Mouse (Mus musculus) kidney, embryonic 15.5 days (tissue): ENCODE results near the gene Apoh. TPM values are rescaled to one million over a fixed set of nuclear protein-coding genes. Genes with fewer than 3 reads are reported as not detected.

Experiments
- ATAC-seq: fragments of 200-750 bp; cut with Nextera tagmentation; replicated peaks from 2 replicates; pipeline ENCODE4 v1.8.0; 2017; ENCODE audit warnings: moderate TSS enrichment; ENCODE audit not compliant: low FRiP score
- H3K27ac ChIP-seq: fragments of 300-500 bp; sonication (generic); 2 replicates; pipeline ENCODE4 v1.5.1; 2015; ENCODE audit warnings: mild to moderate bottlenecking, inconsistent platforms
- H3K27me3 ChIP-seq: fragments of 300-500 bp; sonication (generic); 2 replicates; pipeline ENCODE4 v1.6.1; 2015; ENCODE audit warnings: inconsistent platforms
- H3K36me3 ChIP-seq: fragments of 300-500 bp; sonication (generic); 2 replicates; pipeline ENCODE4 v1.6.1; 2015; ENCODE audit warnings: inconsistent platforms
- H3K4me1 ChIP-seq: fragments of 300-500 bp; sonication (generic); 2 replicates; pipeline ENCODE4 v1.6.1; 2015; ENCODE audit warnings: inconsistent platforms
- H3K4me2 ChIP-seq: fragments of 300-500 bp; sonication (generic); 2 replicates; pipeline ENCODE4 v1.6.1; 2015; ENCODE audit warnings: moderate library complexity, mild to moderate bottlenecking, inconsistent platforms
- H3K4me3 ChIP-seq: fragments of 300-500 bp; sonication (generic); replicated peaks from 2 replicates; pipeline ENCODE4 v1.5.1; 2015; ENCODE audit warnings: mild to moderate bottlenecking, inconsistent platforms
- H3K9ac ChIP-seq: fragments of 300-500 bp; sonication (generic); 2 replicates; pipeline ENCODE4 v1.6.1; 2015; ENCODE audit warnings: mild to moderate bottlenecking, inconsistent platforms
- H3K9me3 ChIP-seq: fragments of 300-500 bp; sonication (generic); replicated peaks from 2 replicates; pipeline ENCODE4 v1.6.1; 2016; ENCODE audit warnings: inconsistent platforms
- WGBS: fragments of 180-500 bp; shearing (Covaris S2); methylation state at CpG from one replicate; pipeline ENCODE4 v1.1.7; 2015; ENCODE audit warnings: mixed read lengths; 5-methylcytosine and 5-hydroxymethylcytosine counted together
- polyA plus RNA-seq: library from polyadenylated mRNA; unstranded; fragments of >200 nt; fragmentation: Nextera tagmentation; extraction: Ambion mirVana; gene quantifications from 2 replicates; pipeline ENCODE4 v1.2.1, GENCODE M21; 2015

The Apoh gene
- polyA plus RNA-seq, 1 experiment from 2014 or later: 7.0 TPM

- H3K27me3 ChIP-seq: no peaks in the 10 kb centered on the region
- 79% methylated on average over 7 of the region's 7 CpGs for WGBS
- no peak for ATAC-seq
Measured at GRCm38 (mm10) chr11:108396076-108396829, 53.1 kb downstream of the Apoh start.

GRCm38 (mm10) chr11:108409876-108410644 is 66.9 kb downstream of the Apoh start:
- ATAC-seq: no peak
- Histone ChIP-seq H3K27ac (no peak overlapping the region), H3K36me3 (no peaks in the 10 kb centered on the region), H3K4me2 (no peak overlapping the region), H3K9ac (no peak overlapping the region), H3K27me3 (no peaks in the 10 kb centered on the region), H3K4me3 (no peak overlapping the region), H3K9me3 (no peaks in the 10 kb centered on the region), H3K4me1 (no peaks in the 10 kb centered on the region)
- 79% methylated on average over 8 of the region's 9 CpGs for WGBS

More at GRCm38 (mm10) chr11:108396076-108396829, 53.1 kb downstream of the Apoh start:
- Histone ChIP-seq H3K9me3 (no peaks in the 10 kb centered on the region), H3K4me3 (no peak overlapping the region), H3K27ac (no peak overlapping the region), H3K4me1 (no peaks in the 10 kb centered on the region), H3K36me3 (no peaks in the 10 kb centered on the region), H3K9ac (no peak overlapping the region), H3K4me2 (no peak overlapping the region)

GRCm38 (mm10) chr11:108416360-108416759 is 73.2 kb downstream of the Apoh start:
- no peak for ATAC-seq
- no peak overlapping the region for H3K27ac ChIP-seq
- 88% methylated on average over 1 of the region's 1 CpGs for WGBS
- H3K9ac ChIP-seq: no peak overlapping the region
- no peaks in the 10 kb centered on the region for H3K9me3 ChIP-seq
- H3K4me2 ChIP-seq: no peak overlapping the region
- H3K4me1 ChIP-seq: no peaks in the 10 kb centered on the region
- H3K27me3 ChIP-seq: no peaks in the 10 kb centered on the region
- H3K4me3 ChIP-seq: no peak overlapping the region
- no peaks in the 10 kb centered on the region for H3K36me3 ChIP-seq

GRCm38 (mm10) chr11:108418540-108418939 is 75.4 kb downstream of the Apoh start:
- H3K36me3 ChIP-seq: no peaks in the 10 kb centered on the region
- ATAC-seq: no peak
- WGBS: 50% methylated on average over 1 of the region's 1 CpGs

GRCm38 (mm10) chr11:108419242-108419641 is 76.1 kb downstream of the Apoh start:
- H3K4me1 ChIP-seq: peaks cover 4% of the 10 kb centered on the region
- 87% methylated on average over 6 of the region's 6 CpGs for WGBS
- no peak overlapping the region for H3K27ac ChIP-seq
- no peaks in the 10 kb centered on the region for H3K9me3 ChIP-seq
- H3K27me3 ChIP-seq: peaks cover 8% of the 10 kb centered on the region; the same call in 1 of the 2 replicates
- H3K9ac ChIP-seq: no peak overlapping the region
- no peak overlapping the region for H3K4me2 ChIP-seq
- H3K36me3 ChIP-seq: no peaks in the 10 kb centered on the region
- H3K4me3 ChIP-seq: no peak overlapping the region
- no peak for ATAC-seq

More at GRCm38 (mm10) chr11:108418540-108418939, 75.4 kb downstream of the Apoh start:
- no peak overlapping the region for H3K9ac ChIP-seq
- H3K4me2 ChIP-seq: no peak overlapping the region
- H3K4me1 ChIP-seq: no peaks in the 10 kb centered on the region
- H3K27me3 ChIP-seq: peaks cover 5% of the 10 kb centered on the region; the same call in 1 of the 2 replicates
- H3K4me3 ChIP-seq: no peak overlapping the region
- H3K27ac ChIP-seq: no peak overlapping the region
- H3K9me3 ChIP-seq: no peaks in the 10 kb centered on the region

- ATAC-seq: no peak
- Histone ChIP-seq H3K9me3 (no peaks in the 10 kb centered on the region), H3K4me2 (no peak overlapping the region), H3K4me3 (no peak overlapping the region), H3K4me1 (peaks cover 6% of the 10 kb centered on the region), H3K36me3 (no peaks in the 10 kb centered on the region), H3K27me3 (peaks cover 8% of the 10 kb centered on the region; the same call in 1 of the 2 replicates), H3K9ac (no peak overlapping the region), H3K27ac (no peak overlapping the region)
- WGBS: 78% methylated on average over 4 of the region's 4 CpGs
Measured at GRCm38 (mm10) chr11:108420751-108421150, 77.6 kb downstream of the Apoh start.

- Histone ChIP-seq H3K9me3 (no peaks in the 10 kb centered on the region), H3K36me3 (no peaks in the 10 kb centered on the region), H3K27me3 (peaks cover 8% of the 10 kb centered on the region; the same call in 1 of the 2 replicates), H3K4me3 (no peak overlapping the region), H3K4me1 (peaks cover 14% of the 10 kb centered on the region), H3K9ac (no peak overlapping the region), H3K4me2 (no peak overlapping the region), H3K27ac (no peak overlapping the region)
- ATAC-seq: no peak
- WGBS: 78% methylated on average over 7 of the region's 7 CpGs
Measured at GRCm38 (mm10) chr11:108423221-108423620, 80.1 kb downstream of the Apoh start.

GRCm38 (mm10) chr11:108424111-108424510 is 81.0 kb downstream of the Apoh start:
- no peak overlapping the region for H3K27ac ChIP-seq
- ATAC-seq: no peak
- 13% methylated on average over 5 of the region's 5 CpGs for WGBS
- H3K9ac ChIP-seq: no peak overlapping the region
- H3K36me3 ChIP-seq: no peaks in the 10 kb centered on the region
- H3K4me1 ChIP-seq: peaks cover 14% of the 10 kb centered on the region
- peak overlapping the region; percentile 83 for H3K4me3 ChIP-seq
- H3K4me2 ChIP-seq: peak overlapping the region; percentile 76
- H3K9me3 ChIP-seq: no peaks in the 10 kb centered on the region
- H3K27me3 ChIP-seq: peaks cover 8% of the 10 kb centered on the region; the same call in 1 of the 2 replicates

- Histone ChIP-seq H3K4me2 (peak within 1 kb of the TSS; percentile 76), H3K9ac (peak within 1 kb of the TSS; percentile 83), H3K27ac (peak within 1 kb of the TSS; percentile 62; the same call in 1 of the 2 replicates), H3K4me3 (peak within 1 kb of the TSS; percentile 83), H3K27me3 (peaks cover 8% of the 10 kb centered on the region; the same call in 1 of the 2 replicates), H3K4me1 (peaks cover 14% of the 10 kb centered on the region), H3K9me3 (no peaks in the 10 kb centered on the region), H3K36me3 (no peaks in the 10 kb centered on the region)
- 1% methylated on average over 61 of the region's 61 CpGs for WGBS
- peak; percentile 98 for ATAC-seq
Measured at GRCm38 (mm10) chr11:108424889-108425591, 81.9 kb downstream of the Apoh start, which contains the start of gene Cep112. Gene Cep112 (plus strand): TSS chr11:108425192.

- H3K27ac ChIP-seq: peak overlapping the region; percentile 62; the same call in 1 of the 2 replicates
- no peaks in the 10 kb centered on the region for H3K36me3 ChIP-seq
- peak overlapping the region; percentile 83 for H3K9ac ChIP-seq
- H3K4me3 ChIP-seq: peak overlapping the region; percentile 83
- H3K4me1 ChIP-seq: peaks cover 14% of the 10 kb centered on the region
- WGBS: 2% methylated on average over 14 of the region's 14 CpGs
- ATAC-seq: peak; percentile 68; the same call in 1 of the 2 replicates
- peak overlapping the region; percentile 76 for H3K4me2 ChIP-seq
- H3K27me3 ChIP-seq: peaks cover 8% of the 10 kb centered on the region; the same call in 1 of the 2 replicates
- H3K9me3 ChIP-seq: no peaks in the 10 kb centered on the region
Measured at GRCm38 (mm10) chr11:108425592-108425921, 82.4 kb downstream of the Apoh start.

- H3K27ac ChIP-seq: no peak overlapping the region
- WGBS: 85% methylated on average over 3 of the region's 3 CpGs
- H3K9ac ChIP-seq: no peak overlapping the region
- H3K4me2 ChIP-seq: peak overlapping the region; percentile 76
- H3K9me3 ChIP-seq: no peaks in the 10 kb centered on the region
- no peak for ATAC-seq
- peaks cover 14% of the 10 kb centered on the region for H3K4me1 ChIP-seq
- peaks cover 8% of the 10 kb centered on the region; the same call in 1 of the 2 replicates for H3K27me3 ChIP-seq
- H3K36me3 ChIP-seq: no peaks in the 10 kb centered on the region
- peak overlapping the region; percentile 83 for H3K4me3 ChIP-seq
Measured at GRCm38 (mm10) chr11:108426086-108426485, 82.9 kb downstream of the Apoh start.
